Mouse (Mus musculus) thymus, adult 2 months (tissue): Measurements from ENCODE around the gene Cgref1. TPM values are rescaled to one million over a fixed set of nuclear protein-coding genes. Genes with fewer than 3 reads are reported as not detected.

ENCODE experiments used
- DNase-seq: peaks from one replicate; pipeline ENCODE4 v3.0.0; 2021
- H3K27ac ChIP-seq: fragments of 200-500 bp; 2 replicates; pipeline ENCODE4 v1.5.1; 2012; ENCODE audit warnings: low read length, control low read depth; ENCODE audit not compliant: control insufficient read depth, insufficient read depth
- H3K27me3 ChIP-seq: fragments of 200-500 bp; 2 replicates; pipeline ENCODE4 v1.6.1; 2012; ENCODE audit warnings: mild to moderate bottlenecking, low read length, moderate library complexity, mixed read lengths; ENCODE audit not compliant: control insufficient read depth, insufficient read depth
- H3K36me3 ChIP-seq: fragments of 200-500 bp; 2 replicates; pipeline ENCODE4 v1.6.1; 2012; ENCODE audit warnings: mild to moderate bottlenecking, low read length, moderate library complexity; ENCODE audit not compliant: control insufficient read depth, insufficient read depth
- H3K4me1 ChIP-seq: fragments of 200-500 bp; replicated peaks from 2 replicates; pipeline ENCODE4 v1.6.1; 2012; ENCODE audit warnings: low read length; ENCODE audit not compliant: control insufficient read depth, insufficient read depth
- H3K4me3 ChIP-seq: fragments of 200-500 bp; 2 replicates; pipeline ENCODE4 v1.5.1; 2012; ENCODE audit warnings: mild to moderate bottlenecking, low read length, control low read depth, moderate library complexity; ENCODE audit not compliant: control insufficient read depth, insufficient read depth
- CTCF ChIP-seq: fragments of 200-500 bp; IDR thresholded peaks from 2 replicates; pipeline ENCODE4 v1.5.1; 2012; ENCODE audit warnings: mild to moderate bottlenecking, control low read depth, low read length, moderate library complexity, borderline replicate concordance; ENCODE audit not compliant: control insufficient read depth, poor library complexity, insufficient read depth; ENCODE audit errors: extremely low read depth
- POLR2A ChIP-seq: fragments of 200-500 bp; IDR thresholded peaks from 2 replicates; pipeline ENCODE4 v1.6.1; 2012; ENCODE audit warnings: mild to moderate bottlenecking, low read length, control low read depth, moderate library complexity; ENCODE audit not compliant: control insufficient read depth, poor library complexity, insufficient read depth; ENCODE audit errors: extremely low read depth
- WGBS: fragments of 180-500 bp; shearing (Covaris S2); methylation state at CpG from one replicate; pipeline ENCODE4 v1.1.7; 2018; 5-methylcytosine and 5-hydroxymethylcytosine counted together
- polyA plus RNA-seq: library from polyadenylated mRNA; depleted of rRNA; stranded (reverse); fragments of >200 nt; gene quantifications from 2 replicates; pipeline ENCODE4 v1.2.3, GENCODE M21; 2012

Gene Cgref1
- polyA plus RNA-seq, 1 experiment, result 0.70 TPM

DNA sequence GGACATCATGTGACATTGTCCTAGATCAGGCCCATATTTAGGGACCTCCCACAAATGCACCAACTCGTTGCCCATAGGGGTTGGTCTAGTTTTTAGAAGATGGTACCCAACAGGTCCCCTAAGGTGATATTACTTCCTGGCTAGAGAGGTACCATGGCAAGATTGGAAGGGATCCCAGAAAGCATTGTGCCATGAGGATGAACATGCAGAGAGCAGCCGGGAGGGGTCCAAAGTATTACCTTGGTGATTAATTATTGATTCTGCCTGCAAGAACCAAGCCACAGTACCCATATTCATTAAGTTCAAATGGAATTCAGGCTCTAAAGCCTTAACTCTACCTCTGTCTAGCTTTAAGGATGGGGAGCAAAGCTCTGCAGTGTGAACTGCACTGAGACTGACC, 19.3 kb downstream of the Cgref1 start:
- H3K4me1 ChIP-seq, result peaks cover 10% of the 10 kb centered on the region
- no peak overlapping the region for H3K27ac ChIP-seq
- WGBS, result 84% methylated on average over 2 of the region's 2 CpGs
- DNase-seq, result no peak
- H3K36me3 ChIP-seq, result no peaks in the 10 kb centered on the region
- H3K4me3 ChIP-seq, result no peak overlapping the region
- TF ChIP-seq CTCF (no peak), POLR2A (no peak)
- no peaks in the 10 kb centered on the region for H3K27me3 ChIP-seq

DNA sequence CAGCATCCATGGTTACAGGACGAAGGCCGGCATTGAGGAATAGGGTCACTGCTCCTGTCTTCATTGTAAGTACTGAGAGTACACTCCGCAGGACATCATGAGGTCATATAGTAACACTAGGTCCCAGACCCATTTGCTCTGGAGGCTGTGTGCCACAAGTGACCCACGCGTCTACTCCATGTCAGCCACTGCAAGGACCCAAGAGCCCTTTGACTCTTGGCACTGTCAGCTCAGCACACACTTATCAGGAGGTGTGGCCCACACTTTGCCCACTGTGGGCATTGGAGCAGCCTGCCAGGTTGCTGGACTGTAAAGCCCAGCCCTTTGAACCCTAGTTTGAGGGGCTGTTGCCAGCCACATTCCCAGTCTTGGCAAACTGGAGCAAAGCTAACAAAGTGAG, 20.2 kb downstream of the Cgref1 start:
- Histone ChIP-seq H3K27me3 (no peaks in the 10 kb centered on the region), H3K4me3 (no peak overlapping the region), H3K36me3 (no peaks in the 10 kb centered on the region), H3K27ac (no peak overlapping the region), H3K4me1 (peaks cover 10% of the 10 kb centered on the region)
- 94% methylated on average over 5 of the region's 5 CpGs for WGBS
- DNase-seq, result no peak
- TF ChIP-seq POLR2A, result no peak
- TF ChIP-seq CTCF, result no peak

DNA sequence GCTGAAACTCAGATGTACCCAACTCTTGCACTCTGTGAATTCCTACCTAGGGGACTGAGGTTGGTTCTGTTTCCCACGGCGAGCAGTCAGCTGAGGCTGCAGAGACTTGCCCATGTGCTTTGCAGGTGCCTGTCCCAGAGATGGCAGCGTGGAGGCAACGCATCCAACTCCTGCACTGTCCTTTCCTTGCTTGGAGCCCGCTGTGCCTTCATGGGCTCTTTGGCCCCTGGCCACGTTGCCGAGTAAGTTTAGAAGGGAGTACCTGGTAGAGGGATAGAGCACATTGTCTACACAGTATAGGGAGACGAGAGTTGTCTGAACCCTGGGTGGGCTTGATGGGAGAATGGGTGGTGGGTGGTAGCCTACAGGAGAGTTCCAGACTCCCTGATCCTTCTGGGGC, 20.8 kb downstream of the Cgref1 start:
- WGBS, result 95% methylated on average over 8 of the region's 8 CpGs
- H3K36me3 ChIP-seq, result no peaks in the 10 kb centered on the region
- no peak for DNase-seq
- TF ChIP-seq POLR2A (no peak), CTCF (no peak)
- no peaks in the 10 kb centered on the region for H3K27me3 ChIP-seq
- H3K4me3 ChIP-seq, result no peak overlapping the region
- peaks cover 10% of the 10 kb centered on the region for H3K4me1 ChIP-seq
- no peak overlapping the region for H3K27ac ChIP-seq

- 84% methylated on average over 6 of the region's 6 CpGs for WGBS
- Histone ChIP-seq H3K27me3 (no peaks in the 10 kb centered on the region), H3K4me3 (no peak overlapping the region), H3K4me1 (peaks cover 10% of the 10 kb centered on the region), H3K36me3 (no peaks in the 10 kb centered on the region), H3K27ac (no peak overlapping the region)
- DNase-seq, result no peak
- TF ChIP-seq CTCF (no peak), POLR2A (no peak)
These were observed 22.3 kb downstream of the Cgref1 start for GRCm38 (mm10) chr5:30923119-30923518.

DNA sequence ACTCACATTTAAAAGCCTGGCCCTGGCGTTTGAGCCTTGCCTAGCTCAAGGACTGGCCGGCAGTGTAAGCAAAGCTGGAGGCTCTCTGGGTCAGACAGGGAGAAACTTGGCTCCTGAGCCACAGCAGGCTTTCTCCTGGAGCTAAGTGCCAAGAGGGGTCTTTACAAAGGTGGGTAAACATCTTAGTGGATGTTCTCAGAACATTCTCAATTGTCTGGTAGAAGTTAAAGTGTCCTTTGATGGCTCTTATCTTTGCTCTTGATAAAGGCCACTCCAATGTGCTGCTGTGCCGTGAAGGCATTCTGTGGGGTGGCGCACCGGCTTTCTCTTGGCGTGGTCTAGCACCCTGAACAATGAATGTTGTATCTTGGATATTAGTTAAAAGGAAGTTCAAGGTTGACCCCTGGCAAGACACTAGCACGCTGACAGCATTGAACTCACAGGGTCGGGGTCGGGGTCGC, 22.8 kb downstream of the Cgref1 start:
- H3K36me3 ChIP-seq, result no peaks in the 10 kb centered on the region
- WGBS, result 86% methylated on average over 10 of the region's 10 CpGs
- no peak for TF ChIP-seq POLR2A
- TF ChIP-seq CTCF, result no peak
- no peak for DNase-seq
- no peaks in the 10 kb centered on the region for H3K27me3 ChIP-seq
- H3K27ac ChIP-seq, result no peak overlapping the region
- no peak overlapping the region for H3K4me3 ChIP-seq
- peaks cover 10% of the 10 kb centered on the region for H3K4me1 ChIP-seq

DNA sequence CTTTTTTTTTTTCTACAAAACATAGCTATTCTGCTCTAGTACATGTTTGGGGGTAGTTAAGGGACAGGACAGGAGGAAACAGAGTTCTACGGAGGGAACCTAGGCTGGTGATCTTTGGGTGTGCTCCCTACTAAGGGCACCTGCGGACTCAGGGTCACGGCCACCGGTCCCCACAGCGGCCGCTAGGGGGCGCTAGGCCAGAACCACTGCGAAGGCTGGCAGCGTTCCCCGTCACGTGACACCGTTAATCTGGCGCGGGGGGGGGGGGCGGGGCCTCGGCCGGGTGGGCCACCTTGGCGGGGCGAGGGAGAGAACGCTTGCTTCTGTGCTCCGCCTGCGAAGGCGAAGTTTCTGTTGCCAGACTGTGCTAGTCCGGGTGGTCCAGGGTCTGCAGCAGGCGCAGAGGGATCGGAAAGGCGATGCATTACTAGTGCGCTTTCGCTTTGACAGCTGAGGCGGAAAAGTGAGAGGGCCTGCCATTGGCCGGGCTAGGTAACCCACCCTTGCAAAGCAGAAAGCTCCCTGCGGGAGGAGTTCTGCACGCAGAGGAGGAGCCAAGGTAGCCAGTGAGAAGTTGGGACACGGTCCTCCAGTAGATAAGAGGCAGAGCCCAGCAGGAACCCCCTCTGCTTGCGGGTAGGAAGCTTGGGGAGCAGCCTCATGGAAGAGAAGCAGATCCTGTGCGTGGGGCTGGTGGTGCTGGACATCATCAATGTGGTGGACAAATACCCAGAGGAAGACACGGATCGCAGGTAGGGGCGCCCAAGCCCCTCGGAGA, 23.9 kb downstream of the Cgref1 start, which contains the start of gene Khk:
TSS of gene Khk (plus strand) at position 176 of the 778 bp plus-strand sequence.
- H3K27me3 ChIP-seq, result no peaks in the 10 kb centered on the region
- peak; percentile 94 for TF ChIP-seq CTCF
- no peak for TF ChIP-seq POLR2A
- H3K4me1 ChIP-seq, result peaks cover 10% of the 10 kb centered on the region
- H3K36me3 ChIP-seq, result no peaks in the 10 kb centered on the region
- peak; percentile 94 for DNase-seq
- H3K4me3 ChIP-seq, result peak within 1 kb of the TSS; percentile 83
- under 1% methylated on average over 40 of the region's 40 CpGs for WGBS
- peak within 1 kb of the TSS; percentile 68 for H3K27ac ChIP-seq
